Mouse (Mus musculus) lung, postnatal 0 days (tissue): ENCODE measurements around the gene Olfr522.

Source experiments
- CTCF ChIP-seq: IDR thresholded peaks from 2 replicates; pipeline ENCODE4 v1.5.1; 2016; ENCODE audit warnings: antibody characterized with exemption, mild to moderate bottlenecking
- EP300 ChIP-seq: IDR thresholded peaks from 2 replicates; pipeline ENCODE4 v1.6.1; 2016; ENCODE audit warnings: antibody characterized with exemption, mild to moderate bottlenecking, control low read depth

DNA sequence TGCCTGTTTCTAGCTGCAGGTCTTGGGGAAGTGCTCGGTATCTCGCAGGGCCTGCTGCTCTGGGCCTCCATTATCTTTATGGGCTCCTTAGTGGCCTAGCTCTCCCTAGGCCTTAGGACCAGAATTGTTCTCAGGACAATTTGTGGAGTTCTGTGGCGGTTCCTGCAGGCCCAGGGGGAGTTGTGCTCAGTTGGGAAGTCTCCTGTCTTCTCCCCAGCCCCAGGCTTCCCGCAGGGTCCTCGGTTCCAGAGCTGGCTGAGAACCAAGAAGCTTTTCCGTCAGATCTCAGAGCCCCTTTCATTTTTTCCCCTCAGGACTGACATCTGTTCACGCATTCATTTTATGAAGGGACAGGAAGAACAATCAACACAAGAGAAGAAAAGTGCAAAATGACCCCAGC is at the start of gene Olfr522:
- TF ChIP-seq CTCF (no peak), EP300 (no peak)
